Mouse (Mus musculus): ENCODE measurements around the gene Cyp2f2. TPM values are rescaled to one million over a fixed set of nuclear protein-coding genes. Genes with fewer than 3 reads are reported as not detected.

Gene Cyp2f2
- polyA plus RNA-seq, 1 experiment from 2014 or later, result not detected

Small RNA genes within 50 kb of the gene (microRNA-seq; reads per million reads assigned to microRNA genes)
- 0.44 reads per million for gene Mir3101

Other genes with a start within 250 kb of the Cyp2f2 start
- gene Cyp2a22, start 180.5 kb upstream of the Cyp2f2 start, polyA plus RNA-seq (2015; fragmentation: Nextera tagmentation; extraction: Ambion mirVana), result not detected in 2 replicates
- gene Cyp2a12, start 90.8 kb upstream of the Cyp2f2 start, polyA plus RNA-seq (2015; fragmentation: Nextera tagmentation; extraction: Ambion mirVana), result not detected in 2 replicates
- 0.21 TPM in 1 of 2 replicates, not detected in the other for gene Cyp2t4, start 33.8 kb downstream of the Cyp2f2 start, polyA plus RNA-seq (2015; fragmentation: Nextera tagmentation; extraction: Ambion mirVana)
- gene Egln2, start 46.9 kb downstream of the Cyp2f2 start, polyA plus RNA-seq (2015; fragmentation: Nextera tagmentation; extraction: Ambion mirVana), result 78.8 and 89.1 TPM in 2 replicates
- gene Rab4b, start 59.0 kb downstream of the Cyp2f2 start, polyA plus RNA-seq (2015; fragmentation: Nextera tagmentation; extraction: Ambion mirVana), result 114 and 125 TPM in 2 replicates
- 0.35 TPM in 1 of 2 replicates, not detected in the other for gene Gm21983, start 61.2 kb downstream of the Cyp2f2 start, polyA plus RNA-seq (2015; fragmentation: Nextera tagmentation; extraction: Ambion mirVana)
- gene Mia, start 61.2 kb downstream of the Cyp2f2 start, polyA plus RNA-seq (2015; fragmentation: Nextera tagmentation; extraction: Ambion mirVana), result 9.7 and 13.9 TPM in 2 replicates
- 3.4 and 4.0 TPM in 2 replicates for gene BC024978, start 75.9 kb downstream of the Cyp2f2 start, polyA plus RNA-seq (2015; fragmentation: Nextera tagmentation; extraction: Ambion mirVana)
- 206 and 216 TPM in 2 replicates for gene Snrpa, start 76.4 kb downstream of the Cyp2f2 start, polyA plus RNA-seq (2015; fragmentation: Nextera tagmentation; extraction: Ambion mirVana)
- gene Itpkc, start 108.8 kb downstream of the Cyp2f2 start, polyA plus RNA-seq (2015; fragmentation: Nextera tagmentation; extraction: Ambion mirVana), result 5.1 and 7.5 TPM in 2 replicates
- 22.2 and 22.6 TPM in 2 replicates for gene Coq8b, start 113.1 kb downstream of the Cyp2f2 start, polyA plus RNA-seq (2015; fragmentation: Nextera tagmentation; extraction: Ambion mirVana)
- 52.8 and 55.3 TPM in 2 replicates for gene Numbl, start 138.5 kb downstream of the Cyp2f2 start, polyA plus RNA-seq (2015; fragmentation: Nextera tagmentation; extraction: Ambion mirVana)
- 6.9 and 8.0 TPM in 2 replicates for gene Ltbp4, start 217.8 kb downstream of the Cyp2f2 start, polyA plus RNA-seq (2015; fragmentation: Nextera tagmentation; extraction: Ambion mirVana)
- gene Shkbp1, start 236.1 kb downstream of the Cyp2f2 start, polyA plus RNA-seq (2015; fragmentation: Nextera tagmentation; extraction: Ambion mirVana), result 50.6 and 59.6 TPM in 2 replicates
- gene Gm20479, start 237.5 kb downstream of the Cyp2f2 start, polyA plus RNA-seq (2015; fragmentation: Nextera tagmentation; extraction: Ambion mirVana), result not detected in 2 replicates

Measured in neural tube, embryonic 13.5 days (tissue).